Mouse (Mus musculus) left cerebral cortex, adult 11 months (tissue): ENCODE measurements around the gene Prkci.

ENCODE experiments used
- DNase-seq: peaks from one replicate; pipeline ENCODE4 v3.0.0; 2022; ENCODE audit warnings: low spot score

Prkci gene

DNA sequence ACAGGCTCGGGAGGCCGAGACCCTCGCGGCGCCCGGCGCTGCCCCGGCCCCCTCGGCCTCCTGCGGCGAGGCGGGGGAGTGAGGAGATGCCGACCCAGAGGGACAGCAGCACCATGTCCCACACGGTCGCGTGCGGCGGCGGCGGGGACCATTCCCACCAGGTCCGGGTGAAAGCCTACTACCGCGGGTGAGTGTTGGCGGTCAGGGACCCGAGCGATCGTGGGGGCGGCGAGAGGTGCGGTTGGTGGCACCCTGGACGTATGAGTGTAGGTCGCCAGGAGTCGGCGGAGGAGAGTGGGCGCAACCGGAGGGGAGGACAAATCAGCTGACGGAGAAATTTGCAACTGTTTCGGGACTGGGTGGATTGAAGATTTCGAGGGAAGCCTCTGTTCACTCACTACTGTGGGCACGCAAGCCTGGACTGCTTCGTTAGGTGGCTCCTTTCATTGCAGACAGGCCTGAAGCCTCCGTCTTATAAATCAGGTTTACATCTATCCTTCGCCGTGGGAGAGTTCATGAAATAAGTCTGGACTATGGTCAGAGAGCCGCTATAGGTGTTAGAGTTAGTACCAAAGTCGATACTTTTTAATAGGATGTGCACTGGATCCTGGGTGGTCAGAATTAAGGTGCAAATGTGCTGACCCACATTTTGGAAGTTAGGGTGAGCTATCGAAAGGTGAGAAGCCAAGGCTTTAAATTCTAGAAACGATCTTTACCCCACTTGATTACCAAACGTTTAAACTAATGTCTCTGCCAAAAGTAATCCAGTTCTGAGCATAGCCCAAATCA is 546 bp downstream of the Prkci start:
- no peak for DNase-seq

DNA sequence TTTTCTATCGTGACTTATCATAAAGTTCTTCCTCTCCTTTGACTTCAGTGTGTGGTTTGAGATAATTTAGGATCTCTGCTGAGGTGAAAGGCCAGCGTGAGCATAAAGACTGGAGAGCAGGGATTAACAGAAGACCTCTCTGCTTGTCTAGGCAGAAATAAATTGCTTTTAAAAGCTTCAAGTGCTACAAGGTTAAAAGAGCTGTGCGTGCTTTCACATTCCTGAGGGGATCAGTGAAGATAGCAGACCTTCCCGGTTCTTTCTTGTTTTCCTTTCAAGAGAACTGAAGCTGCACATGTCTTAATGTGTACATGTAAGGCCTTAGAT is 1.1 kb downstream of the Prkci start:
- no peak for DNase-seq

DNA sequence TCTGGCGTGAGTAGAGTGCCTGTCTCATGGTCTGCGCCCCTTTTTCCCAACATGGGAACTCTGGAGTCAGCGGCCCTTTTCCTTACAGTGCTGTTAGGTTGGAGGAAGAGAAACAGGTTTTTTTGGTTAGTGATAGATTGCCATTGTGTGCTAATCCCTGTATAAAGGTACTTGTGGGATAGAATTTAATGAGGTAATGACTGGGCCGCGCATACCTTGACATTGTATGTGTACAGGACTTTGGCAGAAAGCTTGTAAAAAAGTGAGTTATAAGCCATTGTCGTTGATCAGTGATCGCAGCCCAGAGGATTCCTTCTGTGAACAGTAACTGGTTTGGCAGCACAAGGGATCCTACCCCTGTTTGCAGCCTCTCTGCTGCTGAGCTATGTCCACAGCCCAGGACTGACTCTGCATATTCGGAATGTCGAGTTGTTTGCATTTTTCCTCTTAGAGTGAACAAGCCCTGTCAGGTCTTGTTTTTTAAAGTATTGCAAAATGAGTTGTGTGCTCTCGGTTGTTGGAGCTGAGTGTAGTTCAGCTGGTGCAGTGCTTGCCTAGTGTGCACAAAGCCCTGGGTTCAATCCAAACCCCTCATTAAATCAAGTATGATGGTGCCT is 4.0 kb downstream of the Prkci start:
- no peak for DNase-seq

DNA sequence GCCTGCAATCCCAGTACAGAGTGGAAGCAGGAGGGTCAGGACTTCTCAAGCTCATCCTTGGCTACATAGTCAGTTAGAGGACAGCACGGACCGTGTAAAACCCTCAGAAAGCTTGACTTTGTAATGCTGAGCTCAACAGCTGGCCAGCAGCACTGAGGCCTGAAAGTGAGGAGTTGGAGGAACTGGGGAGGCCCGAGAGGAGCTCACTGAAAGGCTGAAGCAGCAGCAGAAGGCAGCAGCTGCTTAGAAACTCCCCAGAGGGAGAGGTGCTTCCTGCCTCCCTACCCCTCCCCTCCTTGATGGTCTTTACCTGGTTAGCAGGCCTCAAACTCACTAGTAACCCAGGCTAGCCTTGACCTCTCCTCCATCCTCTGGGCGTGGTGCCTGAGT is 4.5 kb downstream of the Prkci start:
- no peak for DNase-seq

DNA sequence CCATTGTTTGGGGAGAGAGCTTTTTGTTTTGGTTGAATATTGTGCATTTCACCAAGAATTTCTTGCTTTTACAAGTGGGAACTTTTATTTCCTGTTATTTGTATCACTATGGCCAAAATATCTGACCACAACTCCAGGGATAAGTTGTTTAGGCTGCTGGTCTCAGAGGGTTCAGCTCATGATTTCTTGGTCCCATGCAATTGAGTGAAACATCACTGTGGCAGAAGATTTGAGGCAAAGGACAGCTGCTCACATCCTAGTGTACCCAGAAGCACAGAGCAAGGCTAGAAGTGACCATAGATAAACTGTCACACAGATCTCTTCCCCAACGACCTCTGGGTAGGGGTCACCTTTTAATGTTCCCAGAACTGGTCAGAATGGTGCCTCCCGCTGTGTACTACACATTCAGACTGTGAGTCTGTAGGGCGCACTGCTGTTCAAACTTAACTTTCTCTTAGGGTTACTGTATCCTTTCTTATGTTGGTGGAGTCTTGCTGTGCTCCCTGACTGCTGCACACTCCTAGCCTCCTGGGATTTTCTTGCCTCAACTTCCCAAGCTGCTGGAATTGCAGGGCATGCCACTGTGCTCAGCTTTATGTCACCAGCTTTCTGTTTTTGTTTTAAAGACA is 5.6 kb downstream of the Prkci start:
- no peak for DNase-seq

DNA sequence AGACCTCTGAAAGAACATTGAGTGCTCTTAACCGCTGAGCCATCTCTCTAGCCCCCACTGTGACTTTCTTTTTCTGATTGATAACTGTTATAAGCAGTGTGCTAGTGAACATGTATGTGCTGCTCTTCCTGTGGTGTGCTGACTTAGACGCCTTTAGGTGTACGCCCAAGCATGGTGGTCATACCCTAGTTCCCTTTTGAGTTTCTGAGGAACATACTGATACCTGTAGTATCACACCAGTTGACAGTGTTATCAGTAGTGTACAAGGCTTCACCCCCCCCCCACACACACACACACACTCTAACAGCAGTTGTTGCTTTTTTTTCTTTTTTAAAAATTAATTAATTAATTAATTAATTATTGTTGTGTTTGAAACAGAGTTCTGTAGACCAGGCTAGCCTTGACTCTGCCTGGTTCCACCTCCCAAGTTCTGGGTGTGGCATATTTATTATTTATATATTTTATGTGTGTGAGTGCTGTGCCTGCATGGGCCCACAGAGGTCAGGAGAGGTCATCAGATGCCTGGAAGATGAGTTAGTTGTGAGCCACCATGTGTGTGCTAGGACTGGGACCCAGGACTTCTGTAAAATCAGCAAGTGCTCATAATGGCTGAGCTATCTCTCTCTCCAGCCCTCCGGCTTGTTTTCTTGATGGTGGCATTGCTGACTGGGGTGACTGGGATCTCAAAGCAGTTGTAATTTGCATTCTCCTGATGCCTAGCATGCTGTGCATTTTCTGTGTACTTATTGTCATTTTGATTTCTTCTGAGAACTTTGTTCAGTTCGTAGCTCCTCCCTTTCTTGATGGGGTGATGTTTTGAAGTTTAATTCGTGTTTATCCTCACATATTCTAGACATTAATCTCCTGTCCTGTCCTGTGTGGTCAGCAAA is 9.0 kb downstream of the Prkci start:
- DNase-seq, result no peak

DNA sequence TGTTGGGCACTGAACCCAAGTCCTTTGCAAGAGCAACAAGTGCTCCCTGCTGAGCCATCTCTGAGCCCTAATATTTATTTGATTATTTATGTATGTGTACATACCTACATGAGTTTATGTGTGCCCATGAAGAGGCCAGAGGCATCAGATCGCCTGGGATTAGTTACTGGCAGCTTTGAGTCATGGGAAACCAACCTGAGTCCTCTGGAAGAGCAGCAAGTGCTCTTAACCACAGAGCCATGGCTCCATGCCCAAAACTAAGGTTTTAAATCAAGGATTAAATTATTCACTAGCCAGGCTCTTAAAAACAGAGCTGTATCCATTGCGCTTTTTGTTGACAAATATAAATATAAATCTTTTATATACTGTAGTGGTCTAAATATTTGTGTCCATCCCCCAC is 18.8 kb downstream of the Prkci start:
- no peak for DNase-seq

DNA sequence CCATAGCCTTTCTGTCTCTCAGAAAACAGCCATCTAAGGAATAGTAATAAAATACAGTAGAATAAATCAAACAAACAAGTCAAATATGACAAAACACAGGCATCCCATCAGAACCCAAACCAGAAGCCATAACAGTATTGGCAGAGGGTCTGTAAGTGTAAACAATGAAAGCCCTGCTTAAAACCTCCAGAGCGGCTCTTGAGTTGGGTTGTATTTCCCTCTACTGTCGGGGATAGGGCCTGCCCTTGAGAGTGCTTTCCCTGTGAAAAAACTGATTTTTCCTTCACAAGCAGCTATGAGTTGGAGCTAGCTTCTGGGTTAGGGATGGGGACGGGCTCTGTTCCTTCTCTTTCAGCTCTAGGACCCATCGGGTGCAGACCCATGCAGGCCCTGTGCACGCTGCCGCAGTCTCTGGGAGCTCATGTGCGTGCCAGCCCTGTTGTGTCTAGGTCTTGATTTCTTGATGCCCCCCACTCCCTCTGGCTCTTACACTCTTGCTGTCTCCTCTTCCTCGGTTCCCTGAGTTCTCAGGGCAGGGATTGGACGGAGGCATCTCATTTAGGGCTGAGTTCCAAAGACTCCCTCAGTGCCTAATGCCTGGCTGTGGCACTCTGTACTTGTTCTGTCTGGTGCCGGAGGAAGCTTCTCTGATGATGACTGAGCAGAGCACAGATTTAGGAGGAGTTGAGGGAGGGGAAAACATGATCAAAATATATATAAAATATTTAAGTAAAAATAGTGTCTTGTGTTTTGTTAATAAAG is 20.3 kb downstream of the Prkci start:
- DNase-seq, result no peak

DNA sequence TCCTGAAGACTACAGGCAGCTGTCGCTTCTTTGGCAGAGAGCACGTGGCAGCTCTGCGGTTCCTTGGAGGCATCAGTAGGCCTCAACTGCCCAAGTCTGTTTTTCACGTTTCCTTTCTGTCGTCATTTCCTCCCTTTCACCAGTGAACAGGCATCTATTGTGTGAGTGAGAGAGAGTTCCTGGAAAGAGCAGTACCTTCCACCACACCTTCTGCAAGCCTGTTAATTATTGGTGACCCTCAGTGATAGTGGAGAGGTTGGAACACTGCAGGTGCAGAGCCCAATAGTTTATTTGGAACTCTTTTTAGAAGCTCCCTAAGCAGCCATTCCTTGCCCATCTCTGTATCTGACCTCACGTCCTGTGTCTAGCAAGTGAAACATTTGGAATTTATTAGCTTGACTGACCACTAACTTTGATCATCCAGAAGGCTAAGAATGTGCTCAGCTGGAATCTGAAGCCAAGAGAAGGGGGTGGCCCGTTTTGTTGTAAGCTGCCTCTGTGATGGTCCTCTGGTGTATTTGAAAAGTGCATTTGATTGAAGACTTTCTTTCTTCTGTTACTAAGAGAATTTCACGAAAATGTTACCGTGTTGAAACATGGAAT is 21.1 kb downstream of the Prkci start:
- DNase-seq, result no peak

DNA sequence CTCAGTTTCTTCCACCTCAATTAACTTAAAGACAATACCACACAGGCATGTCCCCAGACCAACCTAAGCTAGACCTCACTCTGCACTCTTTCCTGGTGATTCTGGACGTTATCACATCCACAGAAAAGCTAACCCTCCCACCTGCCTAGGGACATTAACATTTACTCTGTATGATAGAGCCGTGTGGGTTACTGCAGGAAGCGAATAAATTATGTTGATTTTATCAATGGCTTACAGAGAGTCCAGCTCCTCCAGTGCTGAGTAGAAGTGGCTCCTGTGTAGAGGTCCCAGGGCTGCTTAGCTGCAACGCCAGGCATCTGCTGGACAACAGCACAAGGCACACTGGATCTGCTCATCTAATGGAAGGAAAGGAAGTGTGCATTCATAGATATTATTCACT is 22.1 kb downstream of the Prkci start:
- DNase-seq, result no peak

DNA sequence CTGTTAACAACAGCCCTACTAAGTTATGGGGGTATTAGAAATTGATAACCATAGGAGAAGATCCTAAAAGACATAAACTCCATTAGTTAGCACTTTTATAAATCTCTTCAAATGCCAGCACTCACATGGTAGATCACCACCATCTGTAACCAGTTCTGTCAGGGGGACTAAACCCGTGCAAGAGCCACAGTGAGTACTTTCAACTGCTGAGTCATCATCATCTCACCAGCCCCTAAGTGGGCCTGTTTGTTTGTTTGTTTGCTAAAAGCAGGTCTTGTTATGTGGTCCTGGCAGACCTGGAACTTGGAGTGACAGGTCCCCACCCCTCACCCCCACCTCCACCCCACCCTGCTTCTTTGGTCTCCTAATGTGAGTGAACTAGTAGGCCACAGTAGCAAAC is 23.7 kb downstream of the Prkci start:
- no peak for DNase-seq

DNA sequence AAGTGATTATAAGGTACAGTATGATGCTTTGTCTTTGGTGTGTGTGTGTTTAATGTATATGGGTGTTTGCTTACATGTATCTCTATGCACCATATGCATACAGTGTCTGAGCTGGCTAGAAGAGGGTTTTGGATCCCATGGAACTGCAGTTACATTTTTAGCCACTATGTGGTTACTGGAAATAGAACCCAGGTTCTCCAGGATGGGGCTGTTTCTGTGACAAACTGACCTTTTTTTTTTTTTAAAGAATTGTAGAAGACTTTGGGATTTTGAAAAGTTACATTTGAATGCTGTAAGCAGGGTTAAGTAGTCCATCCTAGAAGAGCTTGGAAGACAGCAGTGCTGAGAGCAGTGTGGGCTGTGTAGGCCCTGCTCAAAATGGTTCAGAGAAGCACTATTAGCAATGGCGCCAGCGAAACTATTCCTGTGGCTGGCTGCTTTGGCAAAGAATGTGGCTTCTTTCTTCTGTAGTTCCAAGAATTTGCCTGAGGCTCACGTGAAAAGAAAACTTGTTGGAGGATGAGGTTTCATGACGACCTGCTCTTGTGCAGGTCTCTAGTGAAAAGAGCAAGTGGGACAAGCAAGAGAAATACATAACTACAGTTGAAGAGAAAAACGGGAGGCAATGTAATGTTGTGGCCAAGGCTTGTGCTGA is 24.4 kb downstream of the Prkci start:
- DNase-seq, result no peak

DNA sequence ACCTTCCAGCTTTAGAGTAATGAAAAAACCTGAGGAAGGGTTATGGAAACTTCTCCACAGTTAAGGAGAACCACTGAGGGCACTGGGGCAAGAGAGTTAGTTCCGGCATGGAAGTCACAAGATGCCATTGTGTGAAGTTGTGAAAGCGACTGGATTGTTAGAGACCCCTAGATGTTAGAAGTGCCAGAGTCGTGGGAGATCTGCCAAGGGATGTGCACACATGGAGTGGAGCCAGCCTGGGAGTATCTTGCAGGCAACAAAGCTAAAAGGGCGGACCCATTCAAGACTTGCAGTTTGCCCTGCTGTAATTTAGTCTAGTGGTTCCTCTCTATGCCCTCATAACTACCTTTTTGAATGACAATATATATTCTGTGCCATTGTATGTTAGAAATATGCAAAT is 25.1 kb downstream of the Prkci start:
- DNase-seq, result no peak

DNA sequence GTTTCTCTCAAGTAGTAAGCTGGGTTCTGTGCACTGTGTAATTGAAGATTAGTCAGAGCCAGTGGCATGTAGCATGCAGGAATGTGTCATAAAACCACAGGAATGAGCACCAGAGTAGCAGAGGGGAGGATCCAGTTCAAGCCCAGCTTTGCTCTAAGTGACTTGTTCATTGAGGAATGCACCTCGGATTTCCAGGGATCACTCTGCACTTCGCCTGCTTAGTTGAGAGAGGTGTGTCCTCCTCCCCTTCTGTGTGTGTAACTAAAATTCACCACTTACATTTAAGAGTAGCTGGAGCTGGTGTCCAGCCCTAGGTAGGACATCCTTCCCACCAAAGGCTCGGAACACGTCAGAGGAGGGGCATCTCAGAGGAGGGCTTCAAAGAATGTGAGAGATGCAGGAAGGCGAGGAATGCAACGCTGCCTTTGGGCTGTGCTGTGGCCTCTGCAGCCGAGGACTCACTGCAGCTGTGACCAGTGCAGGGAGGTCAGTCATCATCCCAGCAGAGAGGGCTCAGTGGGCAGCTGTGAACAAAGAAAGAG is 27.4 kb downstream of the Prkci start:
- no peak for DNase-seq

DNA sequence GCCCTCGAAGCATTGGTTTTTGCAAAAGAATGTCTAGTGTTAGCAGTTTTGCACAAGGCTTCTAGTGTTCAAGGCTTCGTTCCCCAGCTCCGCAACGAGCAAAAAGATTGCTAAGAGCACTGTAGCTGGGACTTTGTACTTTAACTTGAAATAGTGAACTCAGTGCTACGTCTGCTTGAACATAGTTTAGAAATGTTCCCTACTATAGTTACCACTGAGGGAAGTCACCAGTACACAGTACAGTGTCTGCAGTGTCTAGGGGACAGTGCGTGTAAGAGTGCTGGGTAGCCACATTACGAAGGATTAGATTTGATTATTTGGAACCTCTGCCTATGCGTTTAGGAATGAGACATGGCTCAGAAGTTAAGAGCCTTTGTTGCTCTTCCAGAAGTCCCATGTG is 32.2 kb downstream of the Prkci start:
- no peak for DNase-seq

DNA sequence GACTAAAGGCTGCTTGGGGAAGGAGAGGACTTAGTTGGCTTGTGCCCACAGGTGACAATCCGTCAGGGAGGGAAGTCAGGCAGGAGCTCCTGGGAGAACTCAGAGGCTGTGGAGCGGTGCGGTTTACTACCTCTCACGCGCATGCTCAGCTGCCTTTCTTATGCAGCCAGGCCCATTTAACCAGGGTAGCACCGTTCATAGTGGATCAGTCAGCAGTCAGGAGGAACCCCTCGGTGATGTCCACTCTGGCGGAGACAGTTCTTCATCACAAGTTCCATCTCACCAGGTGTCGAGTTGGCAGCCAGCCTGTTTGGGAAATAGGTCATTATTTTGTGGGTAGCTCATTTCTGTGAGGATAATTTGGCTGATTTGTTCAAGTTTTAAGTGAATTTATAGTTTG is 36.1 kb downstream of the Prkci start:
- DNase-seq, result no peak

DNA sequence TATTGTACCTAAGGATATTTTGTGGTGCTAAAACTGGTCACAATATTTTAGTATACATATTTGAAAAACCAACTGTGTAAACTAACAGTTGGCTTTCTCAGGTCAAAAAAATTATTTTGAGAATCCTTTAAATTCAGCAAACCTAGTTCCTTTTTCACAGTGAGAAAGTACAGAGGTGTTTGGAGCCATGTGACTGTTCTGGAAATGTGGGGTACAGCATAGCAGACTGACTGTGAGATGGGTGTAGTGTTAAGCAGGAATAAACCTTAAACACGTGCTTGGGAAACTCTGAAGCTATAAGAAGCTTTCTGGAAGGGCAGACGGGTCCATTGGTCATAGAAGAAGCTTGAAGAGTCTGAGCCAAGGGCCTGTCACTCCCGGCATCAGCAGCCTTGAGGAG is 38.1 kb downstream of the Prkci start:
- DNase-seq, result no peak

DNA sequence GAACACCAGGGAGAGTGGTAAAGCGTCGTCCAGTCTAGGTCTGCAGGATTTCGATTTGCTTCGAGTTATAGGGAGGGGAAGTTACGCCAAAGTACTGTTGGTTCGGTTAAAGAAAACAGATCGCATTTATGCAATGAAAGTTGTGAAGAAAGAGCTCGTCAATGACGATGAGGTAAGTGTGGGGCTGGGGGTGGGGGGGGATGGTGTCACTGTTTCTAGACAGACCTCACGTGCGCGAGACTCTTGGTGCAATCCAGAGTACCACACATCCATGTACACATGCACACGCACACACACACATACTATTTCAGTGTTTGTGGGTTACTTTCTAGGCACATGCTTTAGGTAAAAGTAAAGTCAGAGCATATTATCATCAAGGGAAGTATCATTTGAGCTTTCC is 42.3 kb downstream of the Prkci start:
- no peak for DNase-seq

DNA sequence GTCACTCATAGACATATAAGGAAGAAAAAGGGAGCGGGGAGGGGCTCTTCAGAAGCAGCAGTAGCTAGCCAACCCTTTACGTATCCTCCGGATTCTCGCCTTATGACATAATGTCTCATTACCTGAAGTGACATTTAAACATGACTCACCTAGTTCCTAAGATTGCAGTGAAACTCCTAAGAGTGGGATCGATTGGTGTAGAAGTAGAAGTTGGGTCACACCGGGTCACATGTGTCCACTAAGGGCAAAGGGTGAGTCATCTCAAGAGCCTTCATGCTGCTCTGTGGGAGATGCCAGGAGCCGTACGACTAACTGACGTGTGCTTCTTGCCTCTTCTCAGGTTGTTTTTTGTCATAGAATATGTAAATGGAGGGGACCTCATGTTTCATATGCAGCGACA is 43.1 kb downstream of the Prkci start:
- DNase-seq, result no peak

DNA sequence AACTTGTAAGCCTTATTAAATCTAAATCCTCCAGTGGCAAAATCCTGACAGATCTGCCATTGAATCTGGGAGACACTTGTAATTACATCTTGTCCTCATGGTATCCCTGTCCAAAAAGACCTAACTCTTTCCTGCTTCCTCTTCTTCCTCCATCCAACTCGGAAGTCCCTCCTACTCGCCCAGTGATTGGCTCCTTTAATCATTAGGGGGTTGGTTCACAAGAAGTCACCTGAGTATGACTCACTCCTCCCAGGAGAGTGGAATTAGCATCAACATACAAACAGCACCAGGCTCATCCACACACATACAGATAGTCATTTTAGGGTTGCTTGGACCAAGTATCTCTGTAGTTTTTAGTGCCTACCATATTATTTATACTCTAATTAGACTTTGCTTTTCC is 47.4 kb downstream of the Prkci start:
- DNase-seq, result no peak

DNA sequence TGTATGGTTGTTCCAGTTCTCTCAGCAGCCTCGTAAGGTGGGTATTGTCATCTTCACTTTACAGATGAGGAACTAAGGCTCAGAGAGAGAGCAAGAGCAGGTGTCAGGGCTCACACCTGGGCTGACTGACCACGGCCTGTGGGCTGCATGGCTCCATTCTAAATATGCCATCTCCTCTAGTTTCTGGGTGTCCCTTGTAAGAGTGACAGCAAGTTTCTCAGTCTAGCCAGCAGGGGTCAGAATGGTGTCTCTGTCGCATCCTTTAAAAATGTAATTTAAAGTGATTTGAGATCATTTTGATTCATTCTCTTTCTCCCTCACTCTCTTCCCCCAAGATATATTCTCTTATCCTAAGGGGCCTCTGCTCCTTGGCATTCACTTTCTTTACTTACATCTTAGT is 51.7 kb downstream of the Prkci start:
- no peak for DNase-seq
